Mouse (Mus musculus) spleen, adult 2 months (tissue): ENCODE measurements at regions not wholly inside any gene's neighbourhood (a gene's known extent, or its start where the extent isn't known, plus 50 kb on each side); places are given as distances from the start of the nearest gene placed in this dataset.

Source experiments
- CTCF ChIP-seq: fragments of 200-500 bp; IDR thresholded peaks from 2 replicates; pipeline ENCODE4 v1.5.1; 2011; ENCODE audit warnings: mild to moderate bottlenecking, inconsistent platforms; ENCODE audit not compliant: insufficient read depth, insufficient read length, insufficient replicate concordance; ENCODE audit errors: extremely low read depth
- POLR2A ChIP-seq: fragments of 200-500 bp; IDR thresholded peaks from 2 replicates; pipeline ENCODE4 v1.6.1; 2011; ENCODE audit warnings: low read depth, low read length, inconsistent platforms

DNA sequence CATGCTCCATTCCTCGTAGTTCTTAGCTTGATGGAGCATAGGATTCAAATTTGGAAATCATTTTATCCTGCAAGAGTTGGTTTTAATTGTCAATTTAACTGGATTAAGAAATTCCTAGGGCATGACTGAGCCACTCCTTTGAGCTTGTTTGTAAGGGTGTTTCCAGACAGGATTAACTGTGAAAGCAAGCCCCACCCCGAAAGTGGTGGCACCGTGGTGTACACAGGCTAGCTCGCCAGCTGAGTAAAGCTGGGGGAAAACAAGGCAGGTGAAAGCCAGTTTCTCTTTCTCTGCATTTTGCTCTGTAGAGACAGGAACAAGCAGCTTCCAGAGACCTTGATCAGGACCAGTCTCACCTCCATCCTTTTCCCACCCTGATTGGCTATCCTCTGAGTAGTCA, 103.5 kb downstream of the Arrdc3 start:
- TF ChIP-seq POLR2A (no peak), CTCF (no peak)
